Mouse (Mus musculus): ENCODE data around the gene Pfkl. TPM values are rescaled to one million over a fixed set of nuclear protein-coding genes. Genes with fewer than 3 reads are reported as not detected.
A peak's percentile ranks its signal among the peaks of the same experiment; 100 is the strongest.

Gene Pfkl
- 88.0 and 97.8 TPM in 2 replicates for polyA plus RNA-seq (2014; fragmentation: Nextera tagmentation; extraction: Ambion mirVana)

DNA sequence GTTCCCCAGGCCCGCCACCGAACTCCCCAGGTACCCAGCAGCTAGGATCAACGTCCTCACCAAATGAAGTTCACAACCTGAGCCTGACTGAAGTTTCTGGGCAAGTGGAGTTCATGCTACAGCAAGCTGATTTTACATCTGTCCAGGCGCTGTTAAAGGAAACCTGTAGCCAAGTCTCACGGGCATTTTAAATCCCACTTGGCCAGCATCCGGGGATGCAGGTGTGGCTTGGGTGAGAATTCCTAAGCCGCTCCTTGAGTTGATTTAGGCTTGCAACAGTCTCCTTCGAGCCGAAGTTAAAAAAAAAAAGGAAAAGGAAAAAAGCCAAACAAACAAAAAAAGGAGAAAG lies at the start of gene Pfkl:
Pfkl (minus strand) TSS at position 139 of the 349 bp plus-strand sequence.
- H3K9ac ChIP-seq (replicated peaks; ENCODE audit: low read length): peak within 1 kb of the TSS; percentile 86
- no peaks in the 10 kb centered on the region for H3K36me3 ChIP-seq (ENCODE audit: control insufficient read depth, insufficient read depth, low read length)
- peaks cover 5% of the 10 kb centered on the region; the same call in 1 of the 2 replicates for H3K27me3 ChIP-seq (ENCODE audit: control insufficient read depth, insufficient read depth, low read length)
- peak within 1 kb of the TSS; percentile 82 for H3K4me3 ChIP-seq (replicated peaks; ENCODE audit: low read depth, low read length)
- 0% methylated on average over 9 of the region's 9 CpGs for WGBS
- H3K4me1 ChIP-seq (ENCODE audit: control insufficient read depth, insufficient read depth, low read length): peaks cover 17% of the 10 kb centered on the region
- DNase-seq: no peak
- H3K4me2 ChIP-seq (ENCODE audit: low read length): peak within 1 kb of the TSS; percentile 87
- H3K27ac ChIP-seq (replicated peaks; ENCODE audit: low read depth, low read length): peak within 1 kb of the TSS; percentile 95
- no peak for ATAC-seq (ENCODE audit: low FRiP score, low TSS enrichment)
- no peaks in the 10 kb centered on the region for H3K9me3 ChIP-seq (ENCODE audit: control insufficient read depth, low read length)

DNA sequence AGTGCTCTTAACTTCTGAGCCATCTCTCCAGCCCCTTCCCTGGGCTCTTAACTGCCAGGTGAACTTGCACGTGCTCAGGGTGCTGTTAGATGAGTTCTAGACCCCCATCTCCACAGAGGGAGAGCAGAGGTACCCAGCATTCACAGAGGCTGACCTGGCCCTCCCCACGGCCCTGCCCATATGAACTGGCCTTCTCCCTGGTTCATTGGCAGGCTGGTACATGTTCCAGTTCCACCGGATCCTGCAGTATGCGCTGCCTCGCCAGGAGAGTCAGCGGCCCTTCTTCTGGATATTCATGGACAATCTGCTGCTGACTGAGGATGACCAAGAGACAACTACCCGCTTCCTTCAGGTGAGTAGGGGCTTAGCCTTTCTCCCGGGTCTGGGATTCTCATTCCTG lies 47.2 kb upstream of the Pfkl start:
- 91% methylated on average over 8 of the region's 8 CpGs for WGBS
- H3K4me3 ChIP-seq (replicated peaks; ENCODE audit: low read depth, low read length): no peak overlapping the region
- H3K4me1 ChIP-seq (ENCODE audit: control insufficient read depth, insufficient read depth, low read length): no peaks in the 10 kb centered on the region
- no peaks in the 10 kb centered on the region for H3K9me3 ChIP-seq (ENCODE audit: control insufficient read depth, low read length)
- H3K9ac ChIP-seq (replicated peaks; ENCODE audit: low read length): no peak overlapping the region
- H3K36me3 ChIP-seq (ENCODE audit: control insufficient read depth, insufficient read depth, low read length): no peaks in the 10 kb centered on the region
- no peak for DNase-seq
- H3K27ac ChIP-seq (replicated peaks; ENCODE audit: low read depth, low read length): no peak overlapping the region
- no peaks in the 10 kb centered on the region for H3K27me3 ChIP-seq (ENCODE audit: control insufficient read depth, insufficient read depth, low read length)
- H3K4me2 ChIP-seq (ENCODE audit: low read length): no peak overlapping the region
- no peak for ATAC-seq (ENCODE audit: low FRiP score, low TSS enrichment)

DNA sequence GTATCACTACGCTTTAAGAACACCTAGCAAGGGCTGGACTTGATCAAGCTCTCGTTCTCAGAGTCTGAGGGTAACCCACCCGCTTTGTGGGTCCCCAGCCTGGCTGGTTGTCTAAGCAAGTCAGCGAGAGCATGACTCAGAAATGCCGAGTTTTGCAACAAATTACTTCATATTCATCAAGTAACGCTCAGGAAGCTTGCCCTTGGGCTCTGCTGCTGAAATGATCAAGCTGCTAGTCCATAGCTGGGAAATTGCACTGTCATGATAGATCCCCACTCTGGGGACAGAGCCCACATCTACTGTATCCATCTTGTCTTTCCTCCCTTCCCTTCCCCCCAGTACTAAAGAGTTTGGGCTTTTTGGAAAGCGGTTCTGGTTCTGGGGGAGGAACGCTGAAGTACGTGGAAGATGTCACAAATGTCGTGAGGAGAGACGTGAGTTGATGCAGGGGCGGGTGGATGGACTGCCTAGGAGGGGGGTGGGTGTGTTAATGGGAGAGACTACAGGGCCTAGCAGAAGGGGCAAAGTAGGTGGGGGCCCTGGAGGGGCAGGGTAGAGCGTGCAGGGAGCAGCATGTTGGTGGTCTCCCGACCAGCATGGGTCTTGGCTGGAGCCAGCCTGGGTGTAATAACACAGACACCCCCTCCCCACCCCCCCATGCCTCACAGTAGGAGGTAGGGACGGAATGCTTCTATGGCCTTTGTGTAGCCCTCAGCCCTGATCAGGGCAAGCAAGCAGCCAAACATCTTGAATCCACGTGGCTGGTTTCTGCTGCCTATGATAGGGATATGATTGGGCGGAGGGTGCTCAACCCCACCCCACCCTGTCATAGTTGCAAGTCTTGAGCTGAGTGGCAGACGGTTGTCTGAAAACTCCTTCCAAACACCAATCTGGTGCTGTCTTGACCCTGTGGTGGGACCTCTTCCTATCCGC lies 45.0 kb upstream of the Pfkl start:
- no peaks in the 10 kb centered on the region for H3K4me1 ChIP-seq (ENCODE audit: control insufficient read depth, insufficient read depth, low read length)
- no peaks in the 10 kb centered on the region for H3K27me3 ChIP-seq (ENCODE audit: control insufficient read depth, insufficient read depth, low read length)
- 74% methylated on average over 19 of the region's 19 CpGs for WGBS
- no peaks in the 10 kb centered on the region for H3K9me3 ChIP-seq (ENCODE audit: control insufficient read depth, low read length)
- no peak overlapping the region for H3K4me3 ChIP-seq (replicated peaks; ENCODE audit: low read depth, low read length)
- H3K9ac ChIP-seq (replicated peaks; ENCODE audit: low read length): no peak overlapping the region
- no peaks in the 10 kb centered on the region for H3K36me3 ChIP-seq (ENCODE audit: control insufficient read depth, insufficient read depth, low read length)
- DNase-seq (peak; percentile 2), ATAC-seq (ENCODE audit: low FRiP score, low TSS enrichment) (no peak)
- no peak overlapping the region for H3K27ac ChIP-seq (replicated peaks; ENCODE audit: low read depth, low read length)
- no peak overlapping the region for H3K4me2 ChIP-seq (ENCODE audit: low read length)

DNA sequence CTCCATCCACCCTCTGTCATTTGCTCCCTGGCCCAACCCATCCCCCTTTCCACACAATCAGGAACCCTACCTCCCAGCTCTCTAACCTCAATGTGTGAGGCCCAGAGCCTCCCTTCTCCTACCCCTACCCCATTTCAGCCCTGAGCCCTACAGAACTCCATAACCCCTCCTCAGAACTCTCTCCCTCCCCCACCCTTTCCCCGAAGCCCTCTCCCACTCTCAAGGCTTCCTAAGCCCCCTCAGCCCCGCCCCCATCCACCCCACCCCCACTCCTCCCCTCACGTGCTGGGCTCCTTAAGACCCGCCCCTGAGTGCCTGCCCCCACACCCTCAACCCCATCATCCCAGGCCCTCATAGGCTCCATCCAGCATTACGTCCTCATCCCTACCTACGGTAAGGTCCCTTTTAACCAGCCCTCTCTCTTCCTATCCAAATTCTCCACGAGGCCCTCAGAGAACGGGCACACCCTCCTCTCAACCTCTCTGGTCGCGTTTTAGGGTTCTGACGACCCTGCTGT lies 39.7 kb upstream of the Pfkl start:
- H3K4me2 ChIP-seq (ENCODE audit: low read length): no peak overlapping the region
- DNase-seq: no peak
- H3K4me1 ChIP-seq (ENCODE audit: control insufficient read depth, insufficient read depth, low read length): no peaks in the 10 kb centered on the region
- no peak overlapping the region for H3K27ac ChIP-seq (replicated peaks; ENCODE audit: low read depth, low read length)
- WGBS: 60% methylated on average over 11 of the region's 11 CpGs
- H3K9me3 ChIP-seq (ENCODE audit: control insufficient read depth, low read length): no peaks in the 10 kb centered on the region
- H3K27me3 ChIP-seq (ENCODE audit: control insufficient read depth, insufficient read depth, low read length): no peaks in the 10 kb centered on the region
- no peak for ATAC-seq (ENCODE audit: low FRiP score, low TSS enrichment)
- H3K9ac ChIP-seq (replicated peaks; ENCODE audit: low read length): no peak overlapping the region
- no peak overlapping the region for H3K4me3 ChIP-seq (replicated peaks; ENCODE audit: low read depth, low read length)
- no peaks in the 10 kb centered on the region for H3K36me3 ChIP-seq (ENCODE audit: control insufficient read depth, insufficient read depth, low read length)

DNA sequence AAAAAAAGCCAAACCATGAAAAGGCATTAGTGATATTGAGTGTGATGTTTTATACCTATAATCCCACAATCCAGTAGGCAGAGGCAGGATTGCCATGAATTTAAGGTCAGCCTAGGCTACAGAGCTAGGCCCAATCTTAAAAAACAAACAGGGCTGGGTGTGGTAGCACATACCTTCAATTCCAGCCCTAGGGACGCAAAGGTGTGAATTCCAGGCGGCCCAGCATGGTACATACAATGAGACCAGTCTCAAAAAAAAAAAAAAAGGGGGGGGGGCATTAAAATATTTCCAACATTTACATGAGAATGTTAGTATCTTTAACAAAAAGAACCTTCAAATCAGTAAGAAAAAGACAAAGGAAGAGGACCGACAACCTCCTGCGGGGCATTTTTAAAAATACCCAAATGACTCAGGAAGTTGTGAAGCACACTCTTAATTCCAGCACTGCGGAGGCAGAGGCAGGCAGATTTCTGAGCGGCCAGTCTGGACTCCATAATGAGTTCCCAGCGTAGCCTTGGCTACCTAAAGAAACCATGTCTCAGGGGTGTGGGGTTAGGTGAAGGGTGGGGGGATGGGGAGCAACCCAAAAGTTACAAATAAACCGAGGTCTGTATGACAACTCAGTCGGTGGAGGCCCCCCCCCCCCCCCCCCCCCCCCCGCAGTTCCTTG lies 38.3 kb upstream of the Pfkl start:
- Histone ChIP-seq H3K4me2 (ENCODE audit: low read length) (no peak overlapping the region), H3K4me1 (ENCODE audit: control insufficient read depth, insufficient read depth, low read length) (no peaks in the 10 kb centered on the region), H3K9ac (replicated peaks; ENCODE audit: low read length) (no peak overlapping the region), H3K9me3 (ENCODE audit: control insufficient read depth, low read length) (no peaks in the 10 kb centered on the region), H3K27ac (replicated peaks; ENCODE audit: low read depth, low read length) (no peak overlapping the region), H3K4me3 (replicated peaks; ENCODE audit: low read depth, low read length) (no peak overlapping the region), H3K27me3 (ENCODE audit: control insufficient read depth, insufficient read depth, low read length) (no peaks in the 10 kb centered on the region), H3K36me3 (ENCODE audit: control insufficient read depth, insufficient read depth, low read length) (no peaks in the 10 kb centered on the region)
- no peak for DNase-seq
- 88% methylated on average over 10 of the region's 10 CpGs for WGBS
- no peak for ATAC-seq (ENCODE audit: low FRiP score, low TSS enrichment)

DNA sequence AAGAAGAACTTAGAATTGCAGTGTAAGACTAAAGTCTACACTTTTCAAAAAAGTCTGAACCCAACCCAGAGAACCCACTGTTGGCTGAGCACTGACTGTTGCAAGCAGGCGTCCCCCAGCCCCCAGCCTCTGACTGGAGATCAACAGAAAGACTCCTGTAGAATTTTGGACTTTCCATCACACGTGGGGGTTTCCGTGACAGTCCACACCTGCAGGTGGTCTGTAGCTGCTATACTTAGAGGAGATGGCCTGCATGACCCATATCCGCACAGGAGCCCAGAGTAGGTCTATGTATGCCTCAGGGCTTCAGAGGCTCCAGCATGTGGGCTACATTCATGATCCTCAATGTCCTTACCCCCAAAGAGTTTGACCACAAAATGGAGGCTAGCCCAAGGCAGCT lies 36.5 kb upstream of the Pfkl start:
- Histone ChIP-seq H3K36me3 (ENCODE audit: control insufficient read depth, insufficient read depth, low read length) (no peaks in the 10 kb centered on the region), H3K9me3 (ENCODE audit: control insufficient read depth, low read length) (no peaks in the 10 kb centered on the region), H3K9ac (replicated peaks; ENCODE audit: low read length) (no peak overlapping the region), H3K27me3 (ENCODE audit: control insufficient read depth, insufficient read depth, low read length) (no peaks in the 10 kb centered on the region), H3K4me3 (replicated peaks; ENCODE audit: low read depth, low read length) (no peak overlapping the region), H3K4me1 (ENCODE audit: control insufficient read depth, insufficient read depth, low read length) (no peaks in the 10 kb centered on the region), H3K27ac (replicated peaks; ENCODE audit: low read depth, low read length) (no peak overlapping the region), H3K4me2 (ENCODE audit: low read length) (no peak overlapping the region)
- ATAC-seq (ENCODE audit: low FRiP score, low TSS enrichment) (no peak), DNase-seq (no peak)
- WGBS: 82% methylated on average over 4 of the region's 4 CpGs

DNA sequence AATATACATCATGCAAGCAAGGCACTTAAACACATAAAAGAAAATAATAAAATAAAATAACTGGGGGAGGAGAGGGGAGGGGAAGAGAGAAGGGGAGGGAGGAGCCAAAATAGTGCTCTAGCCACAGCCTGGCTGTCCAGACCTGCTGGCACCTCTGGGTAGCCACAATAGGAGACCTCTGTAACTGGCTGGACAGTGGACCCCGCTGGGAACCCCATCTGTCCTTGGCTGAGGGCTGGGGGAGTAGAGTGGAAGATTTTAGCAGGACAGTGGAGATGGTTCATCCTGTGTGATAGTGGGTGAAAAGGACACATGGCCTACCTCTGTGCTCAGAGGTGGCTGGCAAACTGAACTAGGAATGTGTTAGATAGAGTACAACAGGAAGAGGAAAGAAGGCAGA lies 34.6 kb upstream of the Pfkl start:
- Histone ChIP-seq H3K4me2 (ENCODE audit: low read length) (no peak overlapping the region), H3K9ac (replicated peaks; ENCODE audit: low read length) (no peak overlapping the region), H3K4me3 (replicated peaks; ENCODE audit: low read depth, low read length) (no peak overlapping the region), H3K27ac (replicated peaks; ENCODE audit: low read depth, low read length) (no peak overlapping the region), H3K4me1 (ENCODE audit: control insufficient read depth, insufficient read depth, low read length) (no peaks in the 10 kb centered on the region), H3K27me3 (ENCODE audit: control insufficient read depth, insufficient read depth, low read length) (no peaks in the 10 kb centered on the region), H3K36me3 (ENCODE audit: control insufficient read depth, insufficient read depth, low read length) (no peaks in the 10 kb centered on the region), H3K9me3 (ENCODE audit: control insufficient read depth, low read length) (no peaks in the 10 kb centered on the region)
- ATAC-seq (ENCODE audit: low FRiP score, low TSS enrichment) (no peak), DNase-seq (no peak)
- 79% methylated on average over 1 of the region's 1 CpGs for WGBS

DNA sequence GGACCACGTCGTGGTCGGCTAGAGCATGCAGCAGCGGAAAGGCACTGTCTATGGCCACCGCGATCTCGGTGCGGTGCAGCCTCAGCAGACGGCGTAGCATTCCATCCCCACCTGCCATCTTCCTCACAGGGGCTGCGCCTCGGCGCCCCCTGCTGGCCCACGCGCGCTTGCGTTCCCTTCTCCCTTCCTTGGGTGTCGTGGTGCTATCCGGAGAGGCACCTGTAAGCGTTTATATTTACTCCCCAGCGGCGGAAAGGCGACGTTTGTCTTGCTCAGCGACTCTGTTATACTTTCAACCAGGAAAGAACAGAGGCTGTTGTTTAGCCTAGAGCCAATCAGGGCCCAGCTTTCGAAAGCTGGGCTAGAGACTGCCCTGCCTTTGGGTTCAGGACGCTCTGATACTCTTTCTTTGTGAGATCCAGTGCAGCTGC lies 33.5 kb upstream of the Pfkl start, which contains the start of gene Aire:
Aire (minus strand) TSS at position 205 of the 431 bp plus-strand sequence.
- Histone ChIP-seq H3K27me3 (ENCODE audit: control insufficient read depth, insufficient read depth, low read length) (no peaks in the 10 kb centered on the region), H3K36me3 (ENCODE audit: control insufficient read depth, insufficient read depth, low read length) (no peaks in the 10 kb centered on the region), H3K4me2 (ENCODE audit: low read length) (peak within 1 kb of the TSS; percentile 51), H3K9me3 (ENCODE audit: control insufficient read depth, low read length) (no peaks in the 10 kb centered on the region), H3K4me3 (replicated peaks; ENCODE audit: low read depth, low read length) (peak within 1 kb of the TSS; percentile 26), H3K9ac (replicated peaks; ENCODE audit: low read length) (peak within 1 kb of the TSS; percentile 9; the same call in 1 of the 2 replicates), H3K27ac (replicated peaks; ENCODE audit: low read depth, low read length) (no peak within 1 kb of the TSS), H3K4me1 (ENCODE audit: control insufficient read depth, insufficient read depth, low read length) (no peaks in the 10 kb centered on the region)
- 3% methylated on average over 27 of the region's 27 CpGs for WGBS
- DNase-seq (peak; percentile 83), ATAC-seq (ENCODE audit: low FRiP score, low TSS enrichment) (peak; percentile 66; the same call in 1 of the 2 replicates)

Data from midbrain, embryonic 14.5 days (tissue).